ENCODE assay signal across 14 mouse cellular contexts in genomic region chr4:59243802-59244493, GRCm38 (mm10). TPM values are rescaled to one million over a fixed set of nuclear protein-coding genes. Genes with fewer than 3 reads are reported as not detected.
DNase-seq lines count a peak whose midpoint lies in the region; ATAC-seq and TF ChIP-seq lines count a peak whose summit lies in the region.
"Had no signal": no experiment of that assay in that cellular context is flagged by ENCODE, and none has a peak within 500 bp of the region (broad histone marks: within the 10 kb centered on the region; RNA-seq: fewer than 3 reads in every experiment).

No protein-coding gene starts in this region.

- no peak for TF ChIP-seq CTCF in liver, adult 2 months (IDR thresholded peaks at IDR 0.05; ENCODE audit: low read depth, low read length)
- TF ChIP-seq CTCF in bone marrow macrophage, adult 2 months (IDR thresholded peaks at IDR 0.05; ENCODE audit: low read depth, low read length), result no peak

- peak overlapping the region; percentile 10 for H3K27ac ChIP-seq in liver, adult 2 months (replicated peaks; ENCODE audit: insufficient read depth, low read depth, low read length)
- peak overlapping the region; percentile 4; the same call in 1 of the 2 replicates for H3K27ac ChIP-seq in bone marrow macrophage, adult 2 months (ENCODE audit: insufficient read depth, low read depth, low read length)
- peak overlapping the region; percentile 95 for H3K27ac ChIP-seq in liver, embryonic 13.5 days
- H3K27ac ChIP-seq in forebrain, embryonic 12.5 days, result no peak overlapping the region
- no peak overlapping the region for H3K27ac ChIP-seq in forebrain, embryonic 14.5 days (ENCODE audit: low read depth, low read length)
- H3K27ac ChIP-seq: hindbrain, postnatal 0 days had no signal

- ATAC-seq in liver, embryonic 13.5 days (ENCODE audit: low read depth), result no peak
- no peak for ATAC-seq in forebrain, embryonic 12.5 days (ENCODE audit: low FRiP score)
- ATAC-seq in forebrain, embryonic 14.5 days, result no peak
- ATAC-seq: forebrain, postnatal 0 days; hindbrain, postnatal 0 days had no signal

- H3K4me2 ChIP-seq in liver, embryonic 13.5 days, result peak overlapping the region; percentile 52; the same call in 1 of the 2 replicates
- no peak overlapping the region for H3K4me2 ChIP-seq in forebrain, embryonic 12.5 days
- H3K4me2 ChIP-seq in forebrain, embryonic 14.5 days (ENCODE audit: low read length), result no peak overlapping the region

- no peak for TF ChIP-seq POLR2A in liver, adult 2 months (IDR thresholded peaks at IDR 0.05; ENCODE audit: extremely low read depth, insufficient read depth, low read length)
- TF ChIP-seq POLR2A in bone marrow macrophage, adult 2 months (IDR thresholded peaks at IDR 0.05; ENCODE audit: borderline replicate concordance, low read depth, low read length), result no peak

- DNase-seq in liver, adult 2 months (ENCODE audit: extremely low read depth, low read depth, low spot score), result no peak
- DNase-seq in liver, result no peak
- no peak for DNase-seq in liver, embryonic 13.5 days
- peak; percentile 60 for DNase-seq in naive thymus-derived CD4-positive, alpha-beta T cell, adult 2 months (ENCODE audit: low read depth)
- DNase-seq in kidney, postnatal 10 days, result no peak
- no peak for DNase-seq in forebrain, embryonic 14.5 days (ENCODE audit: low spot score)
- DNase-seq: adrenal gland, postnatal 10 days; cerebellum, adult 9-11 months; forebrain, postnatal 0 days; heart, postnatal 14 days; midbrain, embryonic 14.5 days had no signal

- H3K36me3 ChIP-seq in liver, adult 2 months (ENCODE audit: control insufficient read depth, insufficient read depth, low read length), result no peaks in the 10 kb centered on the region
- H3K36me3 ChIP-seq in liver, embryonic 13.5 days, result no peaks in the 10 kb centered on the region
- H3K36me3 ChIP-seq in forebrain, embryonic 12.5 days (replicated peaks), result no peaks in the 10 kb centered on the region
- no peaks in the 10 kb centered on the region for H3K36me3 ChIP-seq in forebrain, embryonic 14.5 days (ENCODE audit: control insufficient read depth, insufficient read depth, low read length)

- H3K27me3 ChIP-seq in liver, adult 2 months (ENCODE audit: control insufficient read depth, insufficient read depth, low read length), result no peaks in the 10 kb centered on the region
- H3K27me3 ChIP-seq in liver, embryonic 13.5 days, result no peaks in the 10 kb centered on the region
- no peaks in the 10 kb centered on the region for H3K27me3 ChIP-seq in forebrain, embryonic 12.5 days
- no peaks in the 10 kb centered on the region for H3K27me3 ChIP-seq in forebrain, embryonic 14.5 days (replicated peaks; ENCODE audit: control insufficient read depth, insufficient read depth, low read length)

- H3K9me3 ChIP-seq in liver, embryonic 13.5 days (replicated peaks), result no peaks in the 10 kb centered on the region
- no peaks in the 10 kb centered on the region for H3K9me3 ChIP-seq in forebrain, embryonic 12.5 days
- no peaks in the 10 kb centered on the region for H3K9me3 ChIP-seq in forebrain, embryonic 14.5 days (replicated peaks; ENCODE audit: control insufficient read depth, low read length)

- H3K4me3 ChIP-seq in liver, adult 2 months (ENCODE audit: insufficient read depth, low read depth, low read length), result no peak overlapping the region
- no peak overlapping the region for H3K4me3 ChIP-seq in bone marrow macrophage, adult 2 months (ENCODE audit: insufficient read depth, low read length)
- no peak overlapping the region for H3K4me3 ChIP-seq in liver, embryonic 13.5 days (replicated peaks)
- no peak overlapping the region for H3K4me3 ChIP-seq in forebrain, embryonic 12.5 days (replicated peaks)
- H3K4me3 ChIP-seq in forebrain, embryonic 14.5 days (ENCODE audit: low read depth, low read length), result no peak overlapping the region

- H3K9ac ChIP-seq in liver, adult 2 months (ENCODE audit: low read depth, low read length), result no peak overlapping the region
- H3K9ac ChIP-seq in liver, embryonic 13.5 days, result peak overlapping the region; percentile 37; the same call in 1 of the 2 replicates
- H3K9ac ChIP-seq in forebrain, embryonic 12.5 days, result no peak overlapping the region
- H3K9ac ChIP-seq in forebrain, embryonic 14.5 days (ENCODE audit: low read length), result no peak overlapping the region
- H3K9ac ChIP-seq: forebrain, postnatal 0 days had no signal

- no peaks in the 10 kb centered on the region for H3K79me2 ChIP-seq in liver, adult 2 months (ENCODE audit: control insufficient read depth, insufficient read depth, low read length)

- WGBS in liver, adult 2 months, result 80% methylated on average over 7 of the region's 7 CpGs
- WGBS in liver, embryonic 13.5 days (ENCODE audit: insufficient replicate concordance), result 47% methylated on average over 7 of the region's 7 CpGs
- 82% methylated on average over 7 of the region's 7 CpGs for WGBS in forebrain, embryonic 12.5 days
- 84% methylated on average over 7 of the region's 7 CpGs for WGBS in forebrain, embryonic 14.5 days

- H3K4me1 ChIP-seq in liver, adult 2 months (ENCODE audit: control insufficient read depth, insufficient read depth, low read length), result peaks cover 14% of the 10 kb centered on the region
- peaks cover 25% of the 10 kb centered on the region for H3K4me1 ChIP-seq in bone marrow macrophage, adult 2 months (ENCODE audit: control insufficient read depth, insufficient read depth, low read length)
- H3K4me1 ChIP-seq in liver, embryonic 13.5 days (replicated peaks), result peaks cover 91% of the 10 kb centered on the region
- no peaks in the 10 kb centered on the region for H3K4me1 ChIP-seq in forebrain, embryonic 12.5 days
- H3K4me1 ChIP-seq in forebrain, embryonic 14.5 days (ENCODE audit: control insufficient read depth, insufficient read depth, low read length), result no peaks in the 10 kb centered on the region

RNA-seq across cellular contexts. Expression of gene Ugcg, which starts 54.9 kb away (rescaled TPM):
- 17.1 and 23.0 TPM in 2 replicates for total RNA-seq in liver, adult 2 months (2014; rRNA removed)
- 13.9 and 25.4 TPM in 2 replicates for polyA plus RNA-seq in liver, adult 2 months (2012; rRNA removed)
- 22.3 and 24.0 TPM in 2 replicates for polyA plus RNA-seq in bone marrow macrophage, adult 2 months (2012; ENCODE audit: insufficient read depth, insufficient read length, missing spikeins)
- 9.2 and 10.5 TPM in 2 replicates for polyA plus RNA-seq in liver, embryonic 13.5 days (2015; fragmentation: Nextera tagmentation; extraction: Ambion mirVana)
- 18.7 and 19.9 TPM in 2 replicates for polyA plus RNA-seq in forebrain, embryonic 12.5 days (2016; fragmentation: Nextera tagmentation; extraction: Ambion mirVana)
- 18.6 and 19.4 TPM in 2 replicates for polyA plus RNA-seq in forebrain, embryonic 14.5 days (2014; fragmentation: Nextera tagmentation; extraction: Ambion mirVana)

Comparison
In these comparisons a context has a peak if more than half of its experiments do, and no peak if none do; other contexts are left out.
1. H3K27ac ChIP-seq: peak in liver, adult 2 months (single experiment), bone marrow macrophage, adult 2 months (single experiment) and liver, embryonic 13.5 days (single experiment); none in forebrain, embryonic 12.5 days (single experiment) and forebrain, embryonic 14.5 days (single experiment).